Mouse (Mus musculus): ENCODE results near the gene Coro1b. TPM values are rescaled to one million over a fixed set of nuclear protein-coding genes. Genes with fewer than 3 reads are reported as not detected.

Coro1b gene
- 285 TPM for polyA plus RNA-seq (2015; fragmentation: Illumina TruSeq; extraction: RNeasy Lipid Tissue Mini Kit (QIAGEN cat#74804); ENCODE audit: insufficient read depth, low replicate concordance)

GRCm38 (mm10) chr19:4148491-4148806 lies at the start of gene Coro1b:
Gene Coro1b, plus strand, starts transcription at chr19:4148619.

GRCm38 (mm10) chr19:4099837-4100717 lies 48.3 kb upstream of the Coro1b start, which contains the start of gene Pitpnm1:
Gene Pitpnm1, plus strand, starts transcription at chr19:4099998.

GRCm38 (mm10) chr19:4125741-4126696 lies 22.4 kb upstream of the Coro1b start, which contains the start of gene Aip:
Gene Aip, minus strand, starts transcription at chr19:4125858.

GRCm38 (mm10) chr19:4139446-4139845 lies 9.0 kb upstream of the Coro1b start, which contains the start of gene Gpr152:
Gene Gpr152, plus strand, starts transcription at chr19:4139787.

GRCm38 (mm10) chr19:4143759-4144268 lies 4.6 kb upstream of the Coro1b start, which contains the start of gene Cabp4:
Gene Cabp4, minus strand, starts transcription at chr19:4144033.

GRCm38 (mm10) chr19:4153232-4153654 lies 4.8 kb downstream of the Coro1b start, which contains the start of gene Ptprcap:
Gene Ptprcap, plus strand, starts transcription at chr19:4153604.

GRCm38 (mm10) chr19:4162646-4163542 lies 14.5 kb downstream of the Coro1b start, which contains the start of gene Rps6kb2:
Gene Rps6kb2, minus strand, starts transcription at chr19:4163354.

GRCm38 (mm10) chr19:4175368-4175947 lies 27.0 kb downstream of the Coro1b start, which contains the start of gene Carns1:
Gene Carns1, minus strand, starts transcription at chr19:4175479.

GRCm38 (mm10) chr19:4190831-4191334 lies 42.5 kb downstream of the Coro1b start, which contains the start of gene Tbc1d10c:
Gene Tbc1d10c, minus strand, starts transcription at chr19:4191284.

GRCm38 (mm10) chr19:4191528-4192250 lies 43.3 kb downstream of the Coro1b start, which contains the start of gene Ppp1ca:
Gene Ppp1ca, plus strand, starts transcription at chr19:4192065.

GRCm38 (mm10) chr19:4201291-4201909 lies 53.0 kb downstream of the Coro1b start, which contains the start of gene Rad9a:
Gene Rad9a, minus strand, starts transcription at chr19:4201662.

Other genes starting within 250 kb of the Coro1b start
- 55.5 TPM for gene Tcirg1, start 241.5 kb upstream of the Coro1b start, polyA plus RNA-seq (2015; fragmentation: Illumina TruSeq; extraction: RNeasy Lipid Tissue Mini Kit (QIAGEN cat#74804); ENCODE audit: insufficient read depth, low replicate concordance)
- gene Ndufs8, start 235.8 kb upstream of the Coro1b start, polyA plus RNA-seq (2015; fragmentation: Illumina TruSeq; extraction: RNeasy Lipid Tissue Mini Kit (QIAGEN cat#74804); ENCODE audit: insufficient read depth, low replicate concordance), result 42.9 TPM
- gene Aldh3b1, start 218.8 kb upstream of the Coro1b start, polyA plus RNA-seq (2015; fragmentation: Illumina TruSeq; extraction: RNeasy Lipid Tissue Mini Kit (QIAGEN cat#74804); ENCODE audit: insufficient read depth, low replicate concordance), result 10.8 TPM
- gene Unc93b1, start 213.4 kb upstream of the Coro1b start, polyA plus RNA-seq (2015; fragmentation: Illumina TruSeq; extraction: RNeasy Lipid Tissue Mini Kit (QIAGEN cat#74804); ENCODE audit: insufficient read depth, low replicate concordance), result 210 TPM
- gene Aldh3b3, start 190.0 kb upstream of the Coro1b start, polyA plus RNA-seq (2015; fragmentation: Illumina TruSeq; extraction: RNeasy Lipid Tissue Mini Kit (QIAGEN cat#74804); ENCODE audit: insufficient read depth, low replicate concordance), result not detected
- gene Aldh3b2, start 176.3 kb upstream of the Coro1b start, polyA plus RNA-seq (2015; fragmentation: Illumina TruSeq; extraction: RNeasy Lipid Tissue Mini Kit (QIAGEN cat#74804); ENCODE audit: insufficient read depth, low replicate concordance), result not detected
- 2.4 TPM for gene Acy3, start 162.0 kb upstream of the Coro1b start, polyA plus RNA-seq (2015; fragmentation: Illumina TruSeq; extraction: RNeasy Lipid Tissue Mini Kit (QIAGEN cat#74804); ENCODE audit: insufficient read depth, low replicate concordance)
- gene Tbx10, start 155.9 kb upstream of the Coro1b start, polyA plus RNA-seq (2015; fragmentation: Illumina TruSeq; extraction: RNeasy Lipid Tissue Mini Kit (QIAGEN cat#74804); ENCODE audit: insufficient read depth, low replicate concordance), result not detected
- gene Nudt8, start 148.0 kb upstream of the Coro1b start, polyA plus RNA-seq (2015; fragmentation: Illumina TruSeq; extraction: RNeasy Lipid Tissue Mini Kit (QIAGEN cat#74804); ENCODE audit: insufficient read depth, low replicate concordance), result 4.0 TPM
- 3.0 TPM for gene Gm49405, start 148.0 kb upstream of the Coro1b start, polyA plus RNA-seq (2015; fragmentation: Illumina TruSeq; extraction: RNeasy Lipid Tissue Mini Kit (QIAGEN cat#74804); ENCODE audit: insufficient read depth, low replicate concordance)
- gene Doc2g, start 145.3 kb upstream of the Coro1b start, polyA plus RNA-seq (2015; fragmentation: Illumina TruSeq; extraction: RNeasy Lipid Tissue Mini Kit (QIAGEN cat#74804); ENCODE audit: insufficient read depth, low replicate concordance), result 3.4 TPM
- gene Ndufv1, start 135.8 kb upstream of the Coro1b start, polyA plus RNA-seq (2015; fragmentation: Illumina TruSeq; extraction: RNeasy Lipid Tissue Mini Kit (QIAGEN cat#74804); ENCODE audit: insufficient read depth, low replicate concordance), result 41.0 TPM
- 108 TPM for gene Gstp1, start 110.6 kb upstream of the Coro1b start, polyA plus RNA-seq (2015; fragmentation: Illumina TruSeq; extraction: RNeasy Lipid Tissue Mini Kit (QIAGEN cat#74804); ENCODE audit: insufficient read depth, low replicate concordance)
- 5.3 TPM for gene Gstp2, start 102.6 kb upstream of the Coro1b start, polyA plus RNA-seq (2015; fragmentation: Illumina TruSeq; extraction: RNeasy Lipid Tissue Mini Kit (QIAGEN cat#74804); ENCODE audit: insufficient read depth, low replicate concordance)
- 9.2 TPM for gene Gstp3, start 89.0 kb upstream of the Coro1b start, polyA plus RNA-seq (2015; fragmentation: Illumina TruSeq; extraction: RNeasy Lipid Tissue Mini Kit (QIAGEN cat#74804); ENCODE audit: insufficient read depth, low replicate concordance)
- not detected for gene Cabp2, start 67.0 kb upstream of the Coro1b start, polyA plus RNA-seq (2015; fragmentation: Illumina TruSeq; extraction: RNeasy Lipid Tissue Mini Kit (QIAGEN cat#74804); ENCODE audit: insufficient read depth, low replicate concordance)
- 46.1 TPM for gene Cdk2ap2, start 51.4 kb upstream of the Coro1b start, polyA plus RNA-seq (2015; fragmentation: Illumina TruSeq; extraction: RNeasy Lipid Tissue Mini Kit (QIAGEN cat#74804); ENCODE audit: insufficient read depth, low replicate concordance)
- gene Pitpnm1, start 48.6 kb upstream of the Coro1b start, polyA plus RNA-seq (2015; fragmentation: Illumina TruSeq; extraction: RNeasy Lipid Tissue Mini Kit (QIAGEN cat#74804); ENCODE audit: insufficient read depth, low replicate concordance), result 39.9 TPM
- gene Aip, start 22.8 kb upstream of the Coro1b start, polyA plus RNA-seq (2015; fragmentation: Illumina TruSeq; extraction: RNeasy Lipid Tissue Mini Kit (QIAGEN cat#74804); ENCODE audit: insufficient read depth, low replicate concordance), result 28.1 TPM
- 0.10 TPM for gene Gpr152, start 8.8 kb upstream of the Coro1b start, polyA plus RNA-seq (2015; fragmentation: Illumina TruSeq; extraction: RNeasy Lipid Tissue Mini Kit (QIAGEN cat#74804); ENCODE audit: insufficient read depth, low replicate concordance)
- gene Cabp4, start 4.6 kb upstream of the Coro1b start, polyA plus RNA-seq (2015; fragmentation: Illumina TruSeq; extraction: RNeasy Lipid Tissue Mini Kit (QIAGEN cat#74804); ENCODE audit: insufficient read depth, low replicate concordance), result 6.4 TPM
- 73.4 TPM for gene Ptprcap, start 5.0 kb downstream of the Coro1b start, polyA plus RNA-seq (2015; fragmentation: Illumina TruSeq; extraction: RNeasy Lipid Tissue Mini Kit (QIAGEN cat#74804); ENCODE audit: insufficient read depth, low replicate concordance)
- gene Rps6kb2, start 14.7 kb downstream of the Coro1b start, polyA plus RNA-seq (2015; fragmentation: Illumina TruSeq; extraction: RNeasy Lipid Tissue Mini Kit (QIAGEN cat#74804); ENCODE audit: insufficient read depth, low replicate concordance), result 27.8 TPM
- gene Carns1, start 26.9 kb downstream of the Coro1b start, polyA plus RNA-seq (2015; fragmentation: Illumina TruSeq; extraction: RNeasy Lipid Tissue Mini Kit (QIAGEN cat#74804); ENCODE audit: insufficient read depth, low replicate concordance), result 35.2 TPM
- gene Tbc1d10c, start 42.7 kb downstream of the Coro1b start, polyA plus RNA-seq (2015; fragmentation: Illumina TruSeq; extraction: RNeasy Lipid Tissue Mini Kit (QIAGEN cat#74804); ENCODE audit: insufficient read depth, low replicate concordance), result 187 TPM
- gene Ppp1ca, start 43.4 kb downstream of the Coro1b start, polyA plus RNA-seq (2015; fragmentation: Illumina TruSeq; extraction: RNeasy Lipid Tissue Mini Kit (QIAGEN cat#74804); ENCODE audit: insufficient read depth, low replicate concordance), result 364 TPM
- 41.7 TPM for gene Rad9a, start 53.0 kb downstream of the Coro1b start, polyA plus RNA-seq (2015; fragmentation: Illumina TruSeq; extraction: RNeasy Lipid Tissue Mini Kit (QIAGEN cat#74804); ENCODE audit: insufficient read depth, low replicate concordance)
- 57.2 TPM for gene Clcf1, start 65.6 kb downstream of the Coro1b start, polyA plus RNA-seq (2015; fragmentation: Illumina TruSeq; extraction: RNeasy Lipid Tissue Mini Kit (QIAGEN cat#74804); ENCODE audit: insufficient read depth, low replicate concordance)
- gene AC109138.7, start 65.7 kb downstream of the Coro1b start, polyA plus RNA-seq (2015; fragmentation: Illumina TruSeq; extraction: RNeasy Lipid Tissue Mini Kit (QIAGEN cat#74804); ENCODE audit: insufficient read depth, low replicate concordance), result not detected
- gene Pold4, start 83.3 kb downstream of the Coro1b start, polyA plus RNA-seq (2015; fragmentation: Illumina TruSeq; extraction: RNeasy Lipid Tissue Mini Kit (QIAGEN cat#74804); ENCODE audit: insufficient read depth, low replicate concordance), result 91.3 TPM
- gene Ssh3, start 120.6 kb downstream of the Coro1b start, polyA plus RNA-seq (2015; fragmentation: Illumina TruSeq; extraction: RNeasy Lipid Tissue Mini Kit (QIAGEN cat#74804); ENCODE audit: insufficient read depth, low replicate concordance), result 18.0 TPM
- gene Ankrd13d, start 134.5 kb downstream of the Coro1b start, polyA plus RNA-seq (2015; fragmentation: Illumina TruSeq; extraction: RNeasy Lipid Tissue Mini Kit (QIAGEN cat#74804); ENCODE audit: insufficient read depth, low replicate concordance), result 3.6 TPM
- 285 TPM for gene Grk2, start 157.6 kb downstream of the Coro1b start, polyA plus RNA-seq (2015; fragmentation: Illumina TruSeq; extraction: RNeasy Lipid Tissue Mini Kit (QIAGEN cat#74804); ENCODE audit: insufficient read depth, low replicate concordance)
- gene Kdm2a, start 249.7 kb downstream of the Coro1b start, polyA plus RNA-seq (2015; fragmentation: Illumina TruSeq; extraction: RNeasy Lipid Tissue Mini Kit (QIAGEN cat#74804); ENCODE audit: insufficient read depth, low replicate concordance), result 145 TPM